Mouse (Mus musculus) telencephalon, adult 2 months (tissue): ENCODE measurements at regions not wholly inside any gene's neighbourhood (a gene's known extent, or its start where the extent isn't known, plus 50 kb on each side); places are given as distances from the start of the nearest gene placed in this dataset.

Experiments used
- DNase-seq: peaks from one replicate; pipeline ENCODE4 v3.0.0-alpha.2; 2011; ENCODE audit warnings: low read depth, low spot score

DNA sequence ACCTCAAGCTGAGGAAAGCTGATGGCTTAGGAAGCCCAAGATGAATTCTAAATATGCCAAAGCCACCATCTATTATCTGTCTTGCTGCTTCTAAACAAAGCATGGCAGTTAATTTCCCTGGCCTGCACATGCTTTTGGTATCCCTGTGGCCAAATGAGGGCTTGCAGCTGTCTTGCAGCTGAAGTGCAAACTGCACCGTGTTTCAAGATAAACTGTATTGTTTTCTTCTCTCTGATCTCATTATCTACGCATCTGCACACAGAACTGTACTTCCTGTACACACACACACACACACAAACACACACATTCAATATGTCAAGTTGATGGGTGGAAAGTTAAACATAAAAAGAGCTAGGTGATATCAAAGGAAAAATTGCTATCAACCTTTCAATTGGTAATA is 221.7 kb upstream of the Veph1 start:
- DNase-seq = no peak

DNA sequence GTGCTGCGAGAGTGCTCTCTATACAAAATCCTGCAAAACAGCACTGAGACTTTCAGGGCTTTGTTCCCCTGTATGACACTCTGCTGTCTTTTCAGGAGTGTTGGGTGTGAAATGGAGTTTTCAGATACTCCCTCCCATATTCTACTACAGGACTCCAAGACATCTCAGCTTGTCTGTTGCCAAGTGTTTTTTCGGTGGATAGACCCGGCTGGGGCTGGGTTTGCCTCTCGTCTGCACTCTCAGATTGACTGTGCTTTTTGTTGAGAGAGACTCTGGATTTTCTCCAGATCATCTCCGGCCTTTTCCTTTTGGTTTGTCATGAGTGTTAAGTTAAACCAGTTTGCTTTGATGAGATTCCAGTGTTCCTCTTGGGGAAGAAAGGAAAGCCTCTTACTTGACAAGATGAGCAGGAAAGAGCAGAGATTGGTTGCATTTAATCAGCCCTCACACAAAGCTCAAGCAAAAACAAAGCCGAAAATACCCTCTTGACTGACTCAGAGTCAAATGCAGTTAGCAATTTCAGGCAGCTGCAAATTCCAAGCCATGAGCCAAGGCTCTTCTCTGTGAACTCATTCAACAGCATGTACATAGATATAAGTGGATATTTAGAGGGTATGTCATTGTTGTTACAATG is 219.3 kb upstream of the Veph1 start:
- DNase-seq = no peak

DNA sequence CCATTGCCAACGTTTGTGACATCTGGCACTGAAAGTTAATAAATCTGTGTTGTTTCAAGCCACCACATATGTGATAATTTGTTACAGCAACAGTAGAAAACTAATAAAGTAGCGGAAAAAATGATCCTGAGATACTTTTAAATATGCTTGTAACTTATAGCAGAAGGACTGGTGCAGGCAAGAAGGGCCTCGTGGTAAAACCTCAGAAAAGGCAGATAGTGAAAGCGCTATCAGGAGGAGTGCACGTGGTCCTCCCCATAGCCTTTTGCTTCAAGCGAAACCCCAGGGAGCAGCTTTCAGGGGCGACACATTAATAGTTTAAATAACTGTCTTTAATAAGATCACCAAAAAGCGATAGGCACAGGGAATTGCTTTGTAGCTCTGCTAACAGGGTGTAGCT is 217.9 kb upstream of the Veph1 start:
- no peak for DNase-seq

- no peak for DNase-seq
Measured at GRCm38 (mm10) chr3:66512408-66512807, 215.8 kb upstream of the Veph1 start.

DNA sequence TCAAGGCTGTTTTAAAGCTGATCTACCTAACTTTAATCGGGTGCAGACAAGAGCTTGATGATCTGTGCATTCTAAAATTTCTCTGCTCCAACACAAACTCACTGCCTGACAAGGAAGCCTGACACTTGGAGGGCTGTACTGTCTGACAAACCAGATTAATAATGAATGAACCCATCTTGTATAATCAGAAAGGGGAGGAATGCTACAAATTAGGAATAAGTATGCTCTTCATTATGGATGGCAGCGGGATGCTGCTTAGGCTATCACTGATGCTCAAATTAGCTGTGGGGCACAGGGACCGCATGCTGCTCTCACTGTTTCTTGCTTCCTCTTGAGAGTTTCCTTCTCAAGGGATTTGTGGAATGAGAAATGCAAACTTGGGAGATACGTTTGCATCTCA is 213.8 kb upstream of the Veph1 start:
- DNase-seq = no peak

DNA sequence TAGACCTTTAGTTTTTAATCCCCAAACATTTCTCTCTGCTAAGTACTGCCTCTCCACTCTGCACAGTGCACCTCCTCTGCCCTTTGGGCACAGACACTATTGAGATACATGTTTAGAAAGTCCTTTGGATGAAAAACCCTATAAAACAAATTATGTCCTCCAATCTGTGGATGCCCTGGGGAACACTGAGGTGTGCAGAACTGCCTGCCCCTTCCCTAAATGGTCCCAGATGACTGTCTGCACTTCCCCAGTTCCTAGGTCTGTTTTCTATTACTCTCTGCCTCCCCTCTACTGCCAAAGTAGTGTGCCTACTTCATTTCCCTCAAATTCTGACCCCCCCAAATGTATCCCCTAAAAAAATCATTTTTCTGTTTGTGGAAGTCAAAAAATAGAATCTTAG is 209.5 kb upstream of the Veph1 start:
- no peak for DNase-seq

- DNase-seq = no peak
Measured at GRCm38 (mm10) chr3:66505476-66506076, 208.9 kb upstream of the Veph1 start.

DNA sequence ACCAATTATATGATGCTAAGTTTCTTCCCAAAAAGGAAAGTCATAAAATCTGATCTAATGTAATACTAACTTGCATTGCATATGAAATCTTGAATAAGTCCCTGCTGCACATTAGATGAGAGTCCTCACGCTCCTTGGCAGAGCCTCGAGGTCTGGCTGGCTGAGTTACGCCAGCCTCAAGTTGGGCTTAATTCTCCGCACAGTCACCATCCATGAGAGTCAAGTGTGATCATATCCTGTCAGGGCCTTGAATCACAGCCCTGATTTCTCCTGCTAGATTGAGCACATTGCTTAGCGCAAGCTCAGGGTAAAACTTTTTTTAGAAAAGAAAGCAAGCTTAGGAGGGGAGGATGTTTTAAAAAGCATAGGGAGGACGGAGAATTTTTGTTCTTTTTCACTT is 208.1 kb upstream of the Veph1 start:
- no peak for DNase-seq

DNA sequence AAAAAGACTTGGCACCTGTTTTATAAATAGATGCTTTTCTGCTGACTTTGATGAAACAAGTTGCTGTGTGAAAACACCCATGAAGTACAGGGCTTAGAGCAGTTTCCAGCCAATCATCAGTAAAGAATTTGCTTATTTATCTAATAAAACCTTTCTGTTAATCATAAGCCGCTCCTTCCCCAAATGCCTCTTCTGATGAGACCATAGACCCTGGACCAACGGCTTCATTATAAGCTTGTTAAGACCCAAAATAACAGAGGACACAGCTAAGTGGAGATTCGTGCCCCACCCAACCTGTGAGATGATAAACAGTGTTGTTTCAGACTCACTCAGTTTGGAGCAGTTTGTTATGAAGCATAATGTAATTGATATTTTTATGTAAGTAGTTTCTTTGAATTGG is 207.0 kb upstream of the Veph1 start:
- DNase-seq = no peak

DNA sequence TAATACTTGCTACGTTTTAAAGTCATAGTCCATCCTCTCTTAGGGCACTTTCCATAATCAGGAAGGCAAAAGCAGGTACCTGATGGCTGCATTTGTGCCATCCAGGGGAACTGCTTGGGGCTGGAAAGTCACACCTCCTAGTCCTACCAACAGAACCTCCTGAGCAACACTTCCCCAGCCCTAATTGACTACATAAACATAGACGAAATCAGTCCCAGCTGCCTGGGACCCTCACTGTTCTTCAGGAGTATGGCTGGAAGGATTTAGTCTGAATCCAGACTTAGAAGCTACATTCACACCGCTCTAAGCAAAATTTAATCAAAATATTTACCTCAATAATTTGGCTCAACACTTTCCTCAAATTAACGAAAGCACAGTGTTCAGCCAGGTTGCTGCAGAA is 205.2 kb upstream of the Veph1 start:
- no peak for DNase-seq

DNA sequence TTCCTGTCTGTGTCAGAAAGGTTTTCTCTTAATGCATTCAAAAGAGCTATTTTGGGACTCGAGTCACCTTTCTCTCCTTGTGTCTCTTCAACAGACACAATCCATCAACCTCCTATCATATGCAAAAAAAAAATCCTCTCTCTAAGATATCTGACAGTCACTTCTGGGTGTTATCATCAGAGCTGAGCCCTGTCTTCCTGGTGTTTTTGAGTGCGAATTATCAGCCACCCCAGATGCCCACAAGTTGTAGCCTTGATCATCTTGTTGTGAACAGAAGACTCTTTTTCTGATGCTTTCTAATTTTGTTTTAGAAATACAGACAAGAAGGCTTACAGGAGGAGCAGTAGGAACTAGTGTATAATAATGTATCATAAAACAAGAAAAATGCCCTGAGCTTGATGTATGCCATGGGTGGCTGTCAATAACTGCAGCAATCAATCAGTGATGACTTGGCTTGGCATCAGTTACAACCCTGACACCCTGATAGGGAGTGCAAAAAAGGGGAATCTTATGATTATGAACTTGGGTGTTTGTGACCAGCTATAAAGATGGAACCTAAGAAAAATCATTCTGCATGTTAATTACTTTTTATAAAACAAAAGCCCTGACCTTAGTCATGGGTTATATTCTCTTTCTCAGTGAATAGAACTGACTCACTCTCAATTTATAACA is 197.9 kb upstream of the Veph1 start:
- DNase-seq = no peak

DNA sequence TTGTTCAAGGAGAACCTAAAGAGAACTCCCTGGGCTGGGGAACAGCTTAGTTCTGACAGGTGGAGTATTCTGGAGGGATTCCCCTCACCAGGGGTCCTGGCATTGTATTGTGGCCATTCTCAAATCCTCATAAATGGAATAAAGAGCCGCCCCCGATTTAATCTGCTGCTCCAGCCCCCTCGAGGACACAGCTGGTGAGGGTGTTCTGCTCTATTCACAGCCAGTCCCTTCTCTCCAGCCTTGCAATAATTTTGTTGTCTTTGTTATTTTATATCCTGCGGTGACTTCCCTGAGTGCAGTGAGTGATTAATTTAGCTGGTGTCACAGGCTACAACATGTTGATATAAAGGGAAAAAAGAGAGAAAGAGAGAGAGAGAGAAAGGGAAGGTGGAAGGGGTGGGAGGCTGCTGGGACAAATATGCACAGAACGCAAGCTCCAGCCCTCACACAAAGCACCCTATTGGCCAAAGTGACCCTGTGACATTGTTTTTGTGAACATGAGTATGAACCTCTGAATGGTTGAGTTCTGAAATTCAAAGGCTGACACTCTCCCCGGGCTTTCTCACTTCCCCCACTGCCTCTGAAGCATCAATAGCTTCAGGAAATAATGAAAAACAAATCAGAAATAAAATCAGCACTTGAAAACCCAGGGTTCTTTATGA is 194.2 kb upstream of the Veph1 start:
- DNase-seq = no peak

DNA sequence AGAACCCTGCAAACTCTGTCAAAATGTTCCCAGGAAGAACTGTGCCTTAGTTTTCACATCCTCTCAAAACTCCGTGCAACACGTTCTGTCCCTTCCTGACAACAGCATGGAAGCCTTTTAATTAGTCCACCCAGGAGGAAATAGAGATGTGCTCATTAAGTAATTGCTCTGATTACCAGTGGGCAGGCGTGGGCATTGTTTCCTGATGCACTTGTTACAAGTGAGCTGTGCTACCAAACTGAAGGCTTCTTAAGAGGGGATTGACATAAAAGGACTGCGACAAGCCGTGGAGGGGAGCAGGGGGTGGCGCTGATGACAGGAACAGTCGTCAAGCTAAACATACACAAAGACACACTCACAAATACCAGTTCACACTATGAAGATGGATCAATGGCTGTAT is 192.1 kb upstream of the Veph1 start:
- DNase-seq = no peak

DNA sequence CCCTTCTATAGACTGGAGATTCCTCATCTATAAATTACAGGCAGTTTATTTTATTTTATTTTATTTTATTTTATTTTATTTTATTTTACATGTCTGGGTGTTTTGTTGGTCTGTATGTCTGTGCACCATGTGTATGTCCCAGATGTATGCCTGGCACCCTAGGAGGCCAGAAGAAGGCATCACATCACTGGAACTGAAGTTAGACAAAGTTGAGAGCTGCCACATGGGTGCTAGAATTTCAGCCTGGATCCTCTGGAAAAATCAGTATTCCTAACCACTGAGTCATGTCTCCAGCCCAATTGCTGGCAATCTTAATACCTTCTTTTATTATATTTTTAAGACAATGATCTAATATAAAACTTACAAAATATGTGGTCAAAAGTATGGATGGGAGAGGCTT is 190.0 kb upstream of the Veph1 start:
- no peak for DNase-seq

DNA sequence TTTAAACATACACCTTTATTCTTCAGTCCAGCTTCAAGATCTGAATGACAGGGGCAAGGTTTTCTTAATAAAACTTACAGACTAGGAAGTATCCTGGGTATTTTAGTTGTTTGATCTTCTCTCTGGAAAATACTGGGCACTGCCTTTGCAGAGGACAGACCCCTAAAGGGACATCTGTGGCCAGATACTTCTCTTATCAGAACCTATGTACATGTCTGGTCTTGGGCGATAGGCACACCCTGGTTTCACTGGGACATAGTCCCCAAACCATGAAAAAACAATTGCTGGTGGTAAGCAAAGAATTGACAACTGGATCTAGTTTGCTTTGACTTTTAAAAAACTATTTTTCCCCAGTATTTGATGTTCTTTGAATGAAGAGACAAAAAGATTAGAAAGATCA is 189.5 kb upstream of the Veph1 start:
- no peak for DNase-seq

- DNase-seq = peak; percentile 29
Measured at GRCm38 (mm10) chr3:66480718-66481117, 184.1 kb upstream of the Veph1 start.

DNA sequence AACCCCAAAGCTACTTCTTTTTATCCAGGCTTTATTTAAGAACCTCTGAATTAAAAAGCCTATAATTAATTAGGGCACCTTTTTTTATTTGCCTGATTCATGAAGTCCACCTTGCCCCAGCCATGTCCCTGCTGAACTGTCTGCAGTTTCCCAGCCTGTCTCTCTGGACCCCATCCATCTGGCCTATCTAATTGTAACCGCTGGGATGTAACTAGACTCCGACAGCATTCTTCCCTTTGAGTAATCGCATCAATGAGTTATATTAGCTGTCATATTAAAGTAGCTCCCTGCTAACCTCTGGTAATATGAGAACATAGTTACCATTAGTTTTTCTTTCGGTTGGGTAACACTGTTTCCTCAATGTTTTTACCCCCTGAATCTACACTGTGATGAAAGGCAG is 182.6 kb upstream of the Veph1 start:
- no peak for DNase-seq

DNA sequence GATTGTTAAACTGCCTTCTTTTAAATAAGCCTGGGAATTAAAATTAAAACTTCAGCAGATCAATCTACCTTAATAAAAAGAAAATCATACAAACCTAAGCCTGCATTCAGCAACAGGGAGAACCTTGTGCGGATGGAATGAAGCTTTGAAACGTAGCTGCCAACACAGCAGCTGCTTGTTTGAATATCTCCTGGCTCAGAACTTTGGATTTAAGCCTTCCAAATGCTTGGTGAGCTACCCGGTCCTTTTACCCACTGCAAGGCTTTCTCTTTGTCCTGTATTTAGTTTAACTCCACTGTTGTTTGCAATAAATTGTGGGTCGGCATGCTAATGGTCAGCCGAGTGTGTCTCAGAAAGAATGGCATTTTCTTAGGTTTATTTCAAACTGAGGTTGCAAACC is 169.7 kb upstream of the Veph1 start:
- no peak for DNase-seq

DNA sequence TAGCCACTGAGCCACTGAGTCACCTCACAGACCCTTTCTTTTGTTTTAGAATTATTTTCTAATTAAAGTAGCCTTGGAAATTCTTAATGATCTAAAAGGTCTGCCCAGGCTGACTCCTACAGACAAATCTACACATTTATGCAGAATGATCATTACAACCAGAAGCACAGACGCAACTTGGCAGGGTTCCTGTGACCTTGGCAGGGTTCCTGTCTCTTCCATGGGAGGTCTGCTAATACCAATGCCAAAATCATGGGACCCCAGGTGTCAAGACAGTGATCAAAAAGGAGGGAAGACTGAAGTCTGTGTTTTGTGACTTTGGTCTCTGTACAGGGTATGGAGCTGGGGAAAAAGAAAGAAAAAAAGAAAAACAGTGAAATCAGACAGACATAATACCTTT is 168.7 kb upstream of the Veph1 start:
- DNase-seq = no peak

DNA sequence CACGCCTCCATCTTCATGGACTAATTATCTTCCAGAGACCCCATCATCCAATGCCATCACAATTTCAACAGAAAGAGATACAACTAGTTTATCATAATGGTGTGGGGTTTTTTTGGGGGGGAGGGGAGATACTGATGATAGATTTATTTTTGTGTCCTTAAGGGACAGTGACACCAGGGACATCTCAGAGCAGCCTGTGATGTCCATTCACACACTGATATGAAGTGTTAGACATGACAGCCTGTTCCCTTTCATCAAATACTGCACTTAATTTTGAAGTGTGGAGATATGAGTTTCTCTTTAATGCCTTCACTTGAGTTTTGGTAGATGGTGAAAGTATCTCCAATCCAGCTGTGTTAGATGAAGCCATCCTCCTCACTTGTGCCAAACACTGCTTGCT is 165.7 kb upstream of the Veph1 start:
- no peak for DNase-seq

- DNase-seq = peak; percentile 10
Measured at GRCm38 (mm10) chr3:66446274-66447159, 149.9 kb upstream of the Veph1 start.

DNA sequence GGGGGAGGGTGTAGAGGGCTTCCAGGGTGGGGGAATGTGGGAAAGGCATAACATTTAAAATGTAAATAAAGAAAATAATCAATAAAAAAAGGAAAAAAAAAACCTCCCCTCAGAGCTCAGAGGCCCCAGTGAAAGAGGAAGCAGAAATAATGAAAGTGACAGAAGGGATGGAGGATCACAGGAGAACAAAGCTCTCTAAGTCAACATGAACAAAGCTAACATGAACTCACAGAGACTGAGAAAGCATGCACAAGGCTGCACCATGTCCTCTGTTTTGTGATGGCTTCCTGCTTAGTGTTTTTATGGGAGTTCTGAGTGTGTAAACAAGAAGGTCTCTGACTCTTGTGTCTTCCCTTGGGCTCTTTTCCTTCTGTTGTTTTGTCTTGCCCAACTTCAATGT is 136.6 kb upstream of the Veph1 start:
- DNase-seq = no peak
